Mouse (Mus musculus) layer of hippocampus, adult 8-10 months (tissue): ENCODE measurements around the gene Ppm1l. TPM values are rescaled to one million over a fixed set of nuclear protein-coding genes. Genes with fewer than 3 reads are reported as not detected.
"Not testable (repeated sequence)": the region's sequence is repeated elsewhere in the genome, so short reads cannot be mapped to it uniquely, and the experiment has no call there.

ENCODE experiments used
- DNase-seq, 2 experiments: peaks; one replicate each; pipeline ENCODE4 v3.0.0; 2022; ENCODE audit warnings: low spot score in 2 of 2
- total RNA-seq, 4 experiments: library from RNA; stranded (reverse); gene quantifications; 2 replicates each; pipeline ENCODE4 v1.2.4; 2022

Gene Ppm1l
- total RNA-seq, 4 experiments from 2014 or later: 49.6 to 54.8 (median 52.7) TPM

DNA sequence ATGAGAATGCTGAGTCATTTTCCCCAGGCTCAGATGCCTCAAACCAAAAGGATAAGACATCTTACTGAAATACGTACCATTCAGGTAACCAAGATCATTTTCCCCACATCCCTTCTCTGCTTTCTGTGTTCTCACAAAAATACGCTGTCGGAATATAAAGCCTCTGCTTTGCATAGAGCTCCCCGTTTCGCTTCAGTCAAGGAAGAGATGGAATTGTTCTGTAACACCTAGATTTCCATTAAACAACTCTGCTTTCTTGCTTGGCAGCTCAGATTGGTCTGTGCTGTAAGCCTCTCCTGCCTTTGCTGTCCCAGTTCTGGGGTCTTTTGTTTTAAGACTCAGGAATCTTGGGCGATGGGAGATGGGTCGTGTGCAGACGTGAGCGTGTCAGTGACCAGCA, 51.3 kb downstream of the Ppm1l start:
- no peak for DNase-seq

DNA sequence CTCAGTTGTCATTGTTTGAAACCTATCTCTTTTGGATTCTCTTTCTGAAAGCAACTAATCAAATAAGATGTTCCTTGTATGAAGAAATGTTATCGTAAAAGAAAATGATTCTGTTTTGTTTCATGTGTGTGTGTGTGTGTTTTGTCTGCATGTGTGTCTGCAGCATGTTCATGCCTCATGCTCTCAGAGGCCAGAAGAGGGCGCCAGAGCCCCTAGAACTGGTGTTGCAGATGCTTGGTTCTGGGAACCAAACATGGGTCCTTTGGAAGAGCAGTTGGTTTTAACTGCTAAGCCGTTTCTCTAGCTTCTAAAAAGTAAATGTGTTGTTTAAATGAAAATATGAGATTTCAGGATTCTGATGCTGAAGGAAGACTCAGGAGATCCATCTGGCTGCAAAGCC, 56.1 kb downstream of the Ppm1l start:
- DNase-seq: no peak

DNA sequence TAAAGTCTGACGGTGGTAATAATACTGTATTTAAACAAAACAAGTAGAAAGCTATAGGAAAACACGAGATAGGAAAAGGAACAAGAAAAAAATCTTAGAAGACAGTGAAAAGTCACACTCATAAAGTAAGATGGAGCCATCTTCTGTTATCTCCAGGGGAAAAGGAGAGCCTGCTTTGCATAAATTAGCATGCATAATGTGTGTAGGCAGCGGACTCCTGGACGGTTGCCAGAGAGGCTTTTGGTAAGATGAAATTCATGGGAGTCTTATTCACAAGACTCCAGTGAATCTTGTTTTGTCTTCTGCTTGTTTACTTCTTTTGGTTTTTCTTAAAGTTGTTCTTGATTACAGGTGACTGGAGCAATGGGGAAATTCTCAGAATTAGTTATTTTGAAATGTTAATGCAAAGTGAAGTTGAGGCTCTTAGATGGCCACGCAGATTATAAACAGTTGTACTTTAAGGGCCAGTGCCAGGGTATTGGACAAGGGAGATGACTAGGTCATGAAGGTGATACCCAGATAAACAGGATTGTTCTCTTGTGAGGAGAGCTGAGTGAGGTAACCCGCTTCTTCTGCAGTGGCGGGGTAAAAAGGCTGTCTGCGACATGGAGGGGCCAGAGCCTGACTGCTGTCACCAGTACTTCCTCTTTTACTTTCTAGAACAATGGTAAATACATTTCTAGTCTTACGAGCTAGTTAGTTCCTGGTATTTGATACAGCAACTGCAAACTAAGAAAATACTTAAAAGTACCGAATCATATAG, 57.1 kb downstream of the Ppm1l start:
- DNase-seq: peak in 1 of 2 experiments; percentile 59

DNA sequence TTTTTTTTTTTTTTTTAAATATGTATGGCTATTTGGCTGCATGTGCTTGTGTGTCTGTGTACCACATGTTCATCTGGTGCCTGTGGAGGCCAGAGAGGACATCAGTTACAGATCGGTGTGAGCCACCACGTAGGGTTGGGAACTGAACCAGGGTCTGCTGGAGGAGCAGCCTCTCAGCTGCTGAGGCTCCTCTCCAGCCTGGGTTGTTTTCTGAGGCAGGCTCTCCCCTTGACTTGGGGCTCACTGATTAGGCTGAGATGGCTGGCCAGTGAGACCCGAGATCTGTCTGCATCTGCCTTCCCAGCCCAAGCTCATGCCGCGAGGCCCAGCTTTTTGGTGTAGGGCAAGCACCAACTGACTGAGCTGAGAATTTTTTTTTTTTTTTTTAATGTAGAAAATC, 57.9 kb downstream of the Ppm1l start:
- DNase-seq: no peak

DNA sequence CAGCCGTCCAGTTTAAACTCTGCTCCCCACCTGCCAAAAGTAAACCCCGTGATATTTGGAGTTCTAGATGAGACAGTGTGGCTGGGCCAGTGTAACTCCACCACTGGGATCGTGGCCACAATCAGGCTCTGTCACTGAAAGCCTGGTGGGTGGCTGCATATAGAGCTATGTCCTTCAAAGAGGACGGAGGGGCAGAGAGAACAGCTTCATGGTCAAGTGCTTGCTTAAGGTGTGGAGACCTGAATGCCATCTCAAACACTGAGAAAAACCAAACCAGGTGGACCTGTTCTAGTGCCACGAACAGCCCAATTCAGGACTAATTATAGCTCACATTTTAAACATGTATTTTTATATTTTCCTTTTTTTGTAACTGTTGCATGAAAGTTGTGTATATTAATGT, 58.3 kb downstream of the Ppm1l start:
- no peak for DNase-seq

DNA sequence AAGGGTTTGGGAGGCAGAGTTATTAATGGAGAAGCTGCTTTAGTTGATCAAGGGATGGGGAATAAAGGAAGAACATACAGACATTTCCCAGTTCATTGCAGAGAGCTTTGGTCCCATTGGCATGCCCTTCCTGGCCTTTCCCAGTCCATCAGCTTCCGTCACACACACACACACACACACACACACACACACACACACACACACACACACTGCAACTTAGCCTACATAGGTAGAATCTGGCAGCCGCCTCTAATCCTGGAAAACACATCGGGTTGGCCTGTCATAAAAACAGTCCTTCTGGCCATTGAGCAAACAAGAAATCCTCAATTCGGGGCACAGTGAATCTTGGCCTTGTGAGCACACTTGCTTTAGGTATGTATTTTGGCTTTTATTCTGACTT, 64.6 kb downstream of the Ppm1l start:
- no peak for DNase-seq

DNA sequence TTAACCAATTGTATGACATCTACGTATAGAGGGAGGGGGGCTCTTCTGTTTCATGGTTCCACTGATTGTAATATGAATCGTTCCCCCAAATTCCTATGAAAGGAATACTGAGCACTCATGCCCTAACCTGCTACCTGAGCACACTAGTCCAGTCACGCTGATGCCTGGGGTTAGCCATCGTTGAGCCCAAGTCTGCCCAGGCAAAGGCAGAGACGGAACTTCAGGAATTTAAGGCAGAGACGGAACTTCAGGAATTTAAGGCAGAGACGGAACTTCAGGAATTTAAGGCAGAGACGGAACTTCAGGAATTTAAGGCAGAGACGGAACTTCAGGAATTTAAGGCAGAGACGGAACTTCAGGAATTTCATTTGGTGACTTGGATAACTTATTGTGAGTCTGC, 75.2 kb downstream of the Ppm1l start:
- not testable (repeated sequence) for DNase-seq

DNA sequence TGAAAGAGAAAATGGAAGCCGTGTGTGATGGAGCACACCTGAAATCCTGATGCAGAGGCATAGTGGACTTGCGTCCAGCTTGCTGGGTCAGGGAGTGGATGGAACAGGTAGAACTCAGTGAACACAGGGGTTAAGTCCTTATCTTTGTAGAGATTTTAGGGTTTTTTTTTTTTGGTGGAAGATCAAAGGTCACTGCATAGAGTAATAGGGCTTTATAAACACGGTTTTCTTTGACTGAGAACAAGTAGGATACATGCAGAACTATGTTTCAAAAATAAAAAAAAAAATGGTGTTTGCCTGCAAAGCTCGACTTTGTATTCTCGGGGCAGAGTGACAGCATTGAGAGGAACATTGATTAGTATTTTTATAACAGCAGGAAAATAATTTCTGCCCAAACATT, 75.6 kb downstream of the Ppm1l start:
- no peak for DNase-seq

DNA sequence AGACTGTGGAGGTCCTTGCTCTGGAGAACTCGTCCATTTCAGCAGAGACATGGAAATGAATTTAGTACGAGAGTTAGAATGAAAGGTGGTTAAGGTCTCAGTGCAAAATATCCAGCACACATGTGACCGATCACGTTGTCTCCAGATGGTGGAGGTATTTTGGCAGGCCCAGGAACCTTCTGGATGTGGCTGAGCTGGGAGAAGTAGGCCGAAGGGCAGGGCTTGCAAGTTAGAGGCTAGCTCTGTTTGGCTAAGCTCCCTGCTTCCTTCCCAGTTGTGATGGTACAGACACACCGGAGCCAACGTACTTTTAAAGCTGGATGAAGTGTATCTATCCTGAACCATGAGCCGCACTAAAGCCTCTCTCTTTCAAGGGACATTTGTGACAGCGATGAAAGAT, 76.4 kb downstream of the Ppm1l start:
- no peak for DNase-seq

DNA sequence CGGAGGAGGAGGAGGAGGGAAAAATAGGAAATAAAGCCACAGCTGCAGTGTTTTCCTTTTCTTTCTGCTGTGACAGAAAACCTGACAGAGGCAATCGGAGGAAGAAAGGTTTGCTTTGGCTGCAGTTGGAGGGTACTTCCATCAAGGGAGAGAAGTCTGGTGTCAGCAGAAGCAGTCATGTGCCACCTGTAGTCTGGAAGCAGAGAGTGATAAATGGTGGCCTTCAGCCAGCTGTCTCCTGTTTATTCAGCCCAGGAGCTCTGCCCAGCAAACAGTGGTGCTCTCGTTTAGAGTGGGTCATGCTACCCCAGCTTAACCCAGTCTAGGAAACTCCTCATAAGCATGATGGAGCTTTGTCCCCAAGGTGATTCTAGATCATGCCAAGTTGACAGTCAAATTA, 77.3 kb downstream of the Ppm1l start:
- DNase-seq: no peak

DNA sequence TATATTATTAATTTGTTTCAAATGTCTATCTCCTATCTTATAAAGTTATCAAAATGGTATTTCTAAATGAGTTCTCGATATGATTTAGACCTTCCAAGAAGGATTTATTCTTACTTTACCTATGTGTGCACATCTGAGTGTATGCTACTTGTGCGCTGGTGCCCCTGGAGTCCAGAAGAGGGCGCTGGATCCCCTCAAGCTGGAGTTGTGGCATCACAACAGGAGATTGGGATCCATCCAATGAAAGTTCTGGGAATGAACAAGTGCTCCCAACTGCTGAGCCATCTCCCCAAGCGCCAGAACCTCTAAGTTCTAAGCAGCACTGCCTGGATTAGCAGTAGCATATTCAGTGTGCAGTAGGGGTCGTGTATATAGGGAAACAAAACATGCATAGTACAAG, 78.4 kb downstream of the Ppm1l start:
- DNase-seq: no peak

DNA sequence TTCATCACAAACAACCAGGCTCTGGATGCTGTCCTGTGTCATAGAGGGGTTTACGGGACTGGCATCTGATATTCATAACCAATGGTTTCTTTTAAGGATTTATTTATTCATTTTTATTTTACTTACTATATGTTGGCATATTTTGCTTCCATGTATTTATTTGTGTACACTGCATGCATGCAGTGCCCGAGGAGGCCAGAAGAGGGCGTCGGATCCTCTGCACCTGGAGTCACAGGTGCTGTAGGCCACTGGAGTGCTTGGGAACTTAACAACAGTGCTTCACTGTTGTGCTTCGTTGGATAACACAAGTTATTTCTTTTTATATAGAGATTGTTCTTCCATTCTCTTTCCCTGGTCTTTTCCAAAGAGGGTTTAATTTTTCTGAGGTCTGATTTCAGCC, 81.1 kb downstream of the Ppm1l start:
- no peak for DNase-seq

DNA sequence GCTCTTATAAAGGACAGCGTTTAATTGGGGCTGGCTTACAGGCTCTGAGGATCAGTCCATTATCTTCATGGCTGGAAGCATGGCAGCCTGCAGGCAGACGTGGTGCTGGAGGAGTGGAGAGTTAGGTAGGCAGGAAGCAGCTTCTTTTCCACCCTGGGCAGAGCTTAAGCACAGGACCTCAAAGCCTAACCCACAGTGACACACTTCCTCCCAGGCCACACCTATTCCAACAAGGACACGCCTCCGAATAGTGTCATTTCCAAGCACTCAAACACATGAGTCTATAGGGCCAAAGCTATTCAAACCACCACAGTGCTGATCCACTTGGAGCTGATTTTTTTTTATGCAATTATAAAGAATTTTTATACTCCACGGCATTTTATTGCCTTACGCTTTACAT, 82.7 kb downstream of the Ppm1l start:
- no peak for DNase-seq

DNA sequence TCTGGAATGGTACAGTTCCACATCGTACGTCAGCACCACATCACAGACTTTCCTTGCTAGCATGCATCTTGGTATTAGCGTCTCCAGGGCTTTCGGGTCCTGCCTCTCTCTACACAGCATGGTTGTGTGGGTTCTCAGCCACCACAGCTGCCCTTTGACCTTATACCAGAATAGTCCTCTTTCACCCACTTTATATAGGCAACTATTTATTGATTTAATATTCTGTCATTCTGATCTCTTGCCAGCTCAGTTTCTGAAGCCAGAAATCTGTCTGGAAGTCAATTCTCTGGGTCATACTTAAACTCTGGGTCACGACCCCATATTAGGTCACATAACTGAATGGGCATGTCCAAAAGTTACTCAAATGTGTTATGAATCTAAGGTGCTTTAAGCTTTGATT, 86.5 kb downstream of the Ppm1l start:
- DNase-seq: no peak

DNA sequence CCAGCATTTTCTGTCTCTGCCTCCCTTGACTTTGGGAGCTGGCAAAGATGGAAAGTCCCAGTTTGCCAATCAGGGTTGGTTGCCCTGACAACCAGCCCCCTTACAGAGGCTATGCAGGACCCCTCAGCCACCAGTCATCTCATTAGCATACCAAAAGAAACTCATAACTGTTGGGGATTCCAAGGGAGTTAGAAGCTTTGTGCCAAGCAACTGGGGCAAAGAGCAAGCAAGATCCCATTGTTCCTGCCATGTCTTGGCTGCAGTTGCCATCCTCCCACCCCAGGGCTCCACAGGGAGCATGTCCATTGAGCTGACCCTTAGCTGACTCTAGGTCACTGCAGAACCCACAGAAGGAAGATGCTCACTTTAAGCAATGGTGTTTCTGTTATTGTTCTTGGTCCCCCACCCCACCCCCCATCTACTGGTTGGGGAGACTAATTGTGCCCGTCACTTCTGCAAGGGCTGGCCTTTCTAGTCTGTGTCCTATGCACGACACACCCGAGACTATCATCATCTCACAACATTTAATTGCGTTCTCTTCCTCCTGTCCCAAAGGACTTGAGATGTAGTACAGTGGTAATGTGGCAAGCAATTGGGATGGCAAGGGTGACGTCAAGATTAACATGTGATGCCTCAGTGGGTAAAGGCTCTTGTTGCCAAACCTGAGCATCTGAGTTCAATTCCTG, 89.7 kb downstream of the Ppm1l start:
- no peak for DNase-seq

DNA sequence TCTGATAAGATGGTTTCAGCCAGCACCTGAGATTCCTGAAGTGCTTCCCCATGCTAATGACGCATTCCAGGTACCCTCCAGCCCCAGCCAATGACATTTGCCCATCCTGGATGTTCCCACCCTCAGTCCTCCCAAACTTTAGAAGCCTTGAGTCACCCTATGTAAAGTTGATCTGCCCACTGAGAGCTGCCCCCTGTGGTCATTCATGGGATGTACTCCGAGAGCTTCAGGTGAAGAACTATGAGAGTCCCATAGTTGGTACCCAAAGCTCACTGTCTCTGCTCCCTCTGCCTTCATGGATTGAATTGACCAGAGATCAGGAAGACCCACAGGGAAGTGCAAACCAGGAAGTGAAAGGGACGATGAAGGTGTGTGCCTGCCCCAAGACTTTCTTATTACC, 91.4 kb downstream of the Ppm1l start:
- no peak for DNase-seq

DNA sequence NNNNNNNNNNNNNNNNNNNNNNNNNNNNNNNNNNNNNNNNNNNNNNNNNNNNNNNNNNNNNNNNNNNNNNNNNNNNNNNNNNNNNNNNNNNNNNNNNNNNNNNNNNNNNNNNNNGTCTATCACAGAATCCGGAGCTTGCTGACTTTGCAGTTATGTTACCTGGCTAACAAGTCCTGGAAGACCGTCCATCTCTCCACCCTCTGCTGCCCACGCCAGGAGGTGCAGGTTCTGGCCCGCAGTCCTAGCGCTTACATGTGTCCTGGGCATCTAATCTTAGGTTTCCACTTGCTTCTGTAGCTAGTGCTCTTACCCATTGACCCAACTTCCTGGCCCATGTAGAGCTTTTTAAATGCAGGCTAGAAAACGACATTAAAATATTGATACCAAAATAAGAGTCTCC, 99.5 kb downstream of the Ppm1l start:
- DNase-seq: no peak

DNA sequence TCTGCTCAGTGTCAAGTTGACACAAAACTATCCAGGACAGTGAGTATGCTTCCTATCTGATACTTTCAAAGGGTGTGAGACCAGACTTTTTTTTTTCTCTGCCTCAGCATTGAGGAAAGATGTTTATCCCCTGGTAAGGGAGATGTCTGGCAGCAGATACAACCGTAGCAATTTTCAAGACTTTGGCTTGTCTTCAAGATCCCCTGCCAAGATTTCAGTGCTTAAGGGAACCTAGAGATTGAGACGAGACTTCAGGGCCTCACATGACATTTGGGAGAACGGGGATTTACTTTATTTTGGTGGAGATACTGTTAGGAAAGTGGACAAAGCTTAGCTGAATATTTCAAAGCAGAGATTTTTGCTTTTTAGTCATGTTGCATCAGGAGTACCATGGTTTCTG, 106.1 kb downstream of the Ppm1l start:
- no peak for DNase-seq

DNA sequence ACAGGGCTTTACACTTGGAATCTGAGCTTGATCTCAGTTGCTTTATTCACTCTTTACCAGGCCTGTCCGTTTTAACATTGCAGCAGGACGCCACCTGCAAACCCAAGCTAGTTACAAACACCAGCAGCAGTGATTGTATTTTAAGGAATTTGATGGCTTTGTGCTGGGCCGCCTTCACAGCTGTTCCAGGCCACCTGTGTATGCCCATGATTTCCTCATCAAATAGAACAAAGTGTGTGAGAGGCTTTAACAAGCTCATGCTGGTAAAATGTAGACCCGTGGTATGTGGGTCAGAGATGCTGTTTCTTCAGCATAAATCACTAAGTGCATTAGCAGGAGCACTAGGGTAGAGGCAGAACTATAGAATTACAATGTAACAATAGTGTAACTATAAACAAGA, 106.7 kb downstream of the Ppm1l start:
- DNase-seq: no peak

DNA sequence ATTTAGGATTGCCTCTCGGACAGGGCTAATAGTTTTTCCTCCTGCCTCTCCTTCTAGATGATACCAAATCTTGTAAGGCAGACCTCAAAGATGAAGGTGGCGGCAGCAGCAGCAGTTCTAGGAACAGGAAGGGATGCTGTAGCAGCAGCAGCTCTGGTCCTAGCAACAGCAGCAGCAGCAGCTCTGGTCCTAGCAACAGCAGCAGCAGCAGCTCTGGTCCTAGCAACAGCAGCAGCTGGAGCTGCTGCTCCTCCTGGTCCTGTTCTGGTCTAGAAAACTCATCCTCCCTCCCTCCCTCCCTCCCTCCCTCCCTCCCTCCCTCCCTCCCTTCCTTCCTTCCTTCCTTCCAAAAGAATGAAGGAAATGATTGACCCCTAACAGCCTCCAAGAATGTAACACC, 108.1 kb downstream of the Ppm1l start:
- DNase-seq: not testable (repeated sequence)

DNA sequence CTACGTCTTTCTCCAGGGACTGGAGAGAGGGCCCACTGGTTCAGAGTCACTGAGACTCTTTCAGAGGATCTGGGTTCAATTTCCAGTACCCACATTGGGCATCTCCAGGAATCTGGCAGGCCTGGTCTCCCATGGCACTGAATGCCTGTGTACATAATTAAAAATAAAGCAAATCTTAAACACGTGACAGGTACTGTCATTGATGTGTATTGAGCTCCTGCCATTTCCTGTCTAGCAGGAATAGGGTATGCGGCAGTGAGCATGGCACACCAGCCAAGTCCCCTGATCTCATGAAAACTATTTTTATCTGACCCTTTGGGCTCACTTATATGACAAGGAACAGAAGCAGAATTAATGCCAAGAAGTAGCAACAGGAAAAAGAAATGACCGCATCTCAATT, 110.6 kb downstream of the Ppm1l start:
- DNase-seq: no peak

DNA sequence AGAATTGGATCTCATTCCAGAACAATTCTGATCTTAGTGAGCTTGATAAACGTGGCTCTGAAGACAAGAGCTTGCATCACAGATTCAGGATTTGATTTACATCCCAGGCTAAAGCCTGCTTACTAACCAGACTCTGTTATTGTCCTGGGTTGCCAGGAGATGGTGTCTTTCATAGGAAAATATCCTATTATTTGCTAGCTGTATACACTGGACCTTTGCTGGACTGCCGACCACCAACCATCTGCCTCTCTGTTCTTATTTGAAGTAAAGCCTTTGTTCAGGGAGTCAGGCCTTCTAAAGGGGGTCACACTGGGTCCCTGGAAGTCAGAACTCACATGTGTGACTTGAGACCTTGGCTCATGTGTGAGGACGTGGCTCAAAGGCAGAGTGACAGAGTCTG, 111.6 kb downstream of the Ppm1l start:
- no peak for DNase-seq

DNA sequence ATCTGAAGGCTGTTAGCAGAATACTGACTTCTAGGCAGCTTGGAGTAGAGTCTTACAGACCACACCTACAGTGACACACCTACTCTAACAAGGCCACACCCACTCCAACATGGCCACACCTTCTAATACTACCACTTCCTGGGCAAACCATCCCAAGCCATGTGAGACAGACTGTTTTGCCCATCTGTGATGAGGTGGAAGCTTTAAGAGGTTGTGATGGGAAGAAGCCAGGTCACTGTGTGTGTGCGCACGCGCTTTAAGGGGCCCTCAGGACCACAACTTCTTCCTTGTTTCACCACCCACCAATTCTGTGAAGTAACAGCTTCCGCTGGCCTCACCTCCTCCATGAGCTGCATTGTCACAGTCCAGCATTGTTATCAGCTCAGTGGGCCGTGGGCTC, 112.7 kb downstream of the Ppm1l start:
- DNase-seq: no peak
